Mouse (Mus musculus) intestine, embryonic 14.5 days (tissue): Measurements from ENCODE around the gene Pknox2. TPM values are rescaled to one million over a fixed set of nuclear protein-coding genes. Genes with fewer than 3 reads are reported as not detected.

Source experiments
- ATAC-seq: fragments of 200-750 bp; cut with Nextera tagmentation; replicated peaks from 2 replicates; pipeline ENCODE4 v1.8.0; 2017; ENCODE audit warnings: low read depth, moderate number of reproducible peaks, moderate TSS enrichment, moderate library complexity; ENCODE audit not compliant: low FRiP score, low TSS enrichment
- DNase-seq: peaks from one replicate; pipeline ENCODE4 v3.0.0-alpha.2; 2018; ENCODE audit warnings: low spot score
- H3K27ac ChIP-seq: fragments of 300-500 bp; sonication (generic); 2 replicates; pipeline ENCODE4 v1.5.1; 2014; ENCODE audit warnings: low read depth, mild to moderate bottlenecking, control low read depth
- H3K27me3 ChIP-seq: fragments of 300-500 bp; sonication (generic); replicated peaks from 2 replicates; pipeline ENCODE4 v1.6.1; 2014; ENCODE audit warnings: low read length, control low read depth; ENCODE audit not compliant: control insufficient read depth, insufficient read depth
- H3K36me3 ChIP-seq: fragments of 300-500 bp; sonication (generic); 2 replicates; pipeline ENCODE4 v1.6.1; 2014; ENCODE audit warnings: low read length, control low read depth; ENCODE audit not compliant: control insufficient read depth, insufficient read depth
- H3K4me1 ChIP-seq: fragments of 300-500 bp; sonication (generic); replicated peaks from 2 replicates; pipeline ENCODE4 v1.6.1; 2014; ENCODE audit warnings: low read length, control low read depth, mixed read lengths; ENCODE audit not compliant: control insufficient read depth, insufficient read depth
- H3K4me2 ChIP-seq: fragments of 300-500 bp; sonication (generic); 2 replicates; pipeline ENCODE4 v1.6.1; 2014; ENCODE audit warnings: low read length
- H3K4me3 ChIP-seq: fragments of 300-500 bp; sonication (generic); 2 replicates; pipeline ENCODE4 v1.5.1; 2014; ENCODE audit warnings: low read depth, low read length, control low read depth, mixed read lengths
- H3K9ac ChIP-seq: fragments of 300-500 bp; sonication (generic); 2 replicates; pipeline ENCODE4 v1.6.1; 2014; ENCODE audit warnings: mild to moderate bottlenecking, low read length
- H3K9me3 ChIP-seq: fragments of 300-500 bp; sonication (generic); 2 replicates; pipeline ENCODE4 v1.6.1; 2016; ENCODE audit warnings: low read length, control low read depth; ENCODE audit not compliant: control insufficient read depth
- WGBS: fragments of 180-500 bp; shearing (Covaris S2); extraction: QIAGEN DNeasy Blood & Tissue Kit; methylation state at CpG from one replicate; pipeline ENCODE4 v1.1.7; 2014; 5-methylcytosine and 5-hydroxymethylcytosine counted together
- polyA plus RNA-seq: library from polyadenylated mRNA; unstranded; fragments of >200 nt; fragmentation: Nextera tagmentation; extraction: Ambion mirVana; gene quantifications from 2 replicates; pipeline ENCODE4 v1.2.1, GENCODE M21; 2014

Pknox2 gene
- polyA plus RNA-seq, 1 experiment from 2014 or later, result 8.8 TPM

GRCm38 (mm10) chr9:37001935-37002535, 145.2 kb downstream of the Pknox2 start:
- no peak overlapping the region for H3K9ac ChIP-seq
- no peak overlapping the region for H3K4me2 ChIP-seq
- DNase-seq (no peak), ATAC-seq (no peak)
- no peaks in the 10 kb centered on the region for H3K9me3 ChIP-seq
- WGBS, result 48% methylated on average over 7 of the region's 7 CpGs
- no peak overlapping the region for H3K4me3 ChIP-seq
- no peaks in the 10 kb centered on the region for H3K27me3 ChIP-seq
- H3K27ac ChIP-seq, result no peak overlapping the region
- H3K4me1 ChIP-seq, result 0 out of 2 replicates have a peak, but pooled peaks cover 2% of the 10 kb centered on the region
- H3K36me3 ChIP-seq, result no peaks in the 10 kb centered on the region

DNA sequence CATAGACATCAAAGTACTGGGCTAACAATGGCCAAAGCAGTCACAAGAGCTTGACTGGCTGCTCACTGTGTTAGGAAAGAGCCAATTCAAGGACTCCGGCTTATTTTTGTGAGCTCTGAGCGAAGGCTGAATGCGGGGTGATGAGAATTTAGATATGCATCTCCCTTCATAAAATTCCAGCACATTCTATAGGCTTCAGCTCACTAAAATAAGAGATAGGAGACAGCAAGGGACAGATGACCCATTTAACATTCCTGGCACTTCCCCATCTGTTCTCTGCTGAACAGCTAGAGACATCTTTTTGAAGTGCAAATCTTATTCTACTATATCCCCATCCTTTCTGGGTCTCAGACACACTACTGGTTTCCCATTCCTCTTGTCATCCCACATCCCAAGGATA, 147.8 kb downstream of the Pknox2 start:
- no peaks in the 10 kb centered on the region for H3K9me3 ChIP-seq
- WGBS, result 89% methylated on average over 3 of the region's 3 CpGs
- H3K9ac ChIP-seq, result no peak overlapping the region
- DNase-seq (no peak), ATAC-seq (no peak)
- H3K4me1 ChIP-seq, result no peaks in the 10 kb centered on the region
- H3K4me3 ChIP-seq, result no peak overlapping the region
- H3K36me3 ChIP-seq, result no peaks in the 10 kb centered on the region
- no peak overlapping the region for H3K27ac ChIP-seq
- no peaks in the 10 kb centered on the region for H3K27me3 ChIP-seq
- H3K4me2 ChIP-seq, result no peak overlapping the region

DNA sequence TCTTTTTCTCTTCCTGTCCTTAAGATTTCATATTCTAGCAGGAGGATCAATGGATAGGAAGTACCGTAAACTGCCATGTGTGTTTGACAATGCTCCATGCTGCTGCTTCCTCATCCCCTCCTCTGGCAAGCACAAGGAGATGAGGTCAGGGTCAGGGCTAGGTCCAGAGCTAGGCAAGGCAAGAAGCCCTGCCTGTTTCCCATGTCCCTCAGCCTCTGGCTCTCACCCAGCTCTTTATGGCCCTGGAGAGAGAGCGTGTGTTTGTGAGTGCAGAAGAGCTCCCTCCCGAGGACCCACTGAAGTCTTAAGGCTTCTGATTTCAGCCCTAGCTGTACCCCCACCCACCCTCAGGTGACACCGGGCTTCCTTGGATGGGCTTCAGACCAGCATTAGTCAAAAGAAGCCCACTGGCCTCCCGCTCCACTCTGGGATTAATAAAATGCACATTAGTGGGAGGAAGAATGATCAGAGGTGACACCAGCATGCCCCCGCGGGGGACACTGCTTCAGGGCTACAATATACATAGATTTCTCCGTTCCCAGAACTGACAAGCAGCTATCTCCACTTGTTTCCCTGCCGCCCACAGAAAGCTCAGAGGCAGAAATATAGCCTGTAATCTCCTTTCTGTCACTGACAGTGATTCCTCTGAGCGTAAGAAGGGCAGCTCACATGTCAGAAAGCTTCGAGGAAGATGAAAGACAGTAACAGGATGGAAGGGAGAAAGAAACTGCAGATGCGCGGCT, 156.4 kb downstream of the Pknox2 start:
- WGBS, result 61% methylated on average over 13 of the region's 13 CpGs
- Histone ChIP-seq H3K27me3 (no peaks in the 10 kb centered on the region), H3K4me1 (no peaks in the 10 kb centered on the region; the same call in 1 of the 2 replicates), H3K9me3 (no peaks in the 10 kb centered on the region), H3K9ac (no peak overlapping the region), H3K27ac (no peak overlapping the region), H3K4me3 (no peak overlapping the region), H3K4me2 (no peak overlapping the region), H3K36me3 (no peaks in the 10 kb centered on the region)
- DNase-seq (no peak), ATAC-seq (no peak)

DNA sequence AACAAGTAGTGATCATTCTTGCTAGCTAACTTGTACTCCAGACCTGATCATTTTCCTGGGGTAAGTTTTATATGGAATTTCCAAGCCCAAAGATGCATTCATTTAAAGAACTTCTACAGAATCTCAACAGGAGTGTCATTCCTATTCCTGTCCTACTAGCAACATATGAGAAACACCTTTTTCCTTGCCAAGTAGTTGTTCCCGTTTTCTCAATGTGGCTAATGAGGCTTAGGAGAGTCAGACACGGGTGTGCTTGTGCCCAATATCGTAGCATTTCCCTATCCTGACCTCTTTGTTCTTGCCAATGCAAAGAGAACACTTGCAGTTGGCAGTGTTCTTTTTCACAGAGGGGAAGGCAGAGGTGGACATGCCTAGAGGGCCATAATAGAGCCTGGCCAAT, 157.2 kb downstream of the Pknox2 start:
- Histone ChIP-seq H3K4me3 (no peak overlapping the region), H3K4me2 (no peak overlapping the region), H3K27me3 (no peaks in the 10 kb centered on the region), H3K9ac (no peak overlapping the region), H3K9me3 (no peaks in the 10 kb centered on the region), H3K27ac (no peak overlapping the region), H3K36me3 (no peaks in the 10 kb centered on the region), H3K4me1 (no peaks in the 10 kb centered on the region; the same call in 1 of the 2 replicates)
- DNase-seq (no peak), ATAC-seq (no peak)
- WGBS, result 94% methylated on average over 3 of the region's 3 CpGs

DNA sequence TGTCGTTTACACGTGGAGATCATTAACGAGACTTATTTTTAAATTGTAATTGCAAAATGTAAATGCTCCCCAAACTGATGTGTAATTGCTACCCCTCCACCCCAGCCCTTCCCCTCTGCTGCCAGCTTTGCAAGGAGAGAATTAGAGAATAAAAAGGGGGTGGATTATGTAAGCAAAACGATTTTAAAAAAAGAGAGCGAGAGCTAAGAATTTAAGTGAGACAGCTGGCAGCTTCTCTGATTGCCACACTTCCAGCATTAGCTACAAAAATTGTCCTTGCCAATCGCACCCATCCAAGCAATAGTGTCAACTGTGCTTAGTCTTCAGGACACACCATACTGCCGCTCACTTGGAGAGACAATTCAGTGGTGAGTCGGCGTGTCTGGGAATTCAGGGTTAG, 162.0 kb downstream of the Pknox2 start:
- Histone ChIP-seq H3K4me3 (no peak overlapping the region), H3K27ac (no peak overlapping the region), H3K9ac (no peak overlapping the region), H3K27me3 (no peaks in the 10 kb centered on the region), H3K9me3 (no peaks in the 10 kb centered on the region), H3K36me3 (no peaks in the 10 kb centered on the region), H3K4me1 (no peaks in the 10 kb centered on the region), H3K4me2 (no peak overlapping the region)
- DNase-seq (no peak), ATAC-seq (no peak)
- WGBS, result 83% methylated on average over 9 of the region's 9 CpGs

- peak; percentile 59; the same call in 1 of the 2 replicates for ATAC-seq
- no peak overlapping the region for H3K4me2 ChIP-seq
- no peaks in the 10 kb centered on the region for H3K9me3 ChIP-seq
- 25% methylated on average over 11 of the region's 11 CpGs for WGBS
- no peak overlapping the region for H3K9ac ChIP-seq
- peaks cover 24% of the 10 kb centered on the region for H3K4me1 ChIP-seq
- no peaks in the 10 kb centered on the region for H3K27me3 ChIP-seq
- no peaks in the 10 kb centered on the region for H3K36me3 ChIP-seq
- H3K27ac ChIP-seq, result peak overlapping the region; percentile 16; the same call in 1 of the 2 replicates
- no peak for DNase-seq
- H3K4me3 ChIP-seq, result no peak overlapping the region
Observed at GRCm38 (mm10) chr9:36976596-36977362, 170.4 kb downstream of the Pknox2 start.

DNA sequence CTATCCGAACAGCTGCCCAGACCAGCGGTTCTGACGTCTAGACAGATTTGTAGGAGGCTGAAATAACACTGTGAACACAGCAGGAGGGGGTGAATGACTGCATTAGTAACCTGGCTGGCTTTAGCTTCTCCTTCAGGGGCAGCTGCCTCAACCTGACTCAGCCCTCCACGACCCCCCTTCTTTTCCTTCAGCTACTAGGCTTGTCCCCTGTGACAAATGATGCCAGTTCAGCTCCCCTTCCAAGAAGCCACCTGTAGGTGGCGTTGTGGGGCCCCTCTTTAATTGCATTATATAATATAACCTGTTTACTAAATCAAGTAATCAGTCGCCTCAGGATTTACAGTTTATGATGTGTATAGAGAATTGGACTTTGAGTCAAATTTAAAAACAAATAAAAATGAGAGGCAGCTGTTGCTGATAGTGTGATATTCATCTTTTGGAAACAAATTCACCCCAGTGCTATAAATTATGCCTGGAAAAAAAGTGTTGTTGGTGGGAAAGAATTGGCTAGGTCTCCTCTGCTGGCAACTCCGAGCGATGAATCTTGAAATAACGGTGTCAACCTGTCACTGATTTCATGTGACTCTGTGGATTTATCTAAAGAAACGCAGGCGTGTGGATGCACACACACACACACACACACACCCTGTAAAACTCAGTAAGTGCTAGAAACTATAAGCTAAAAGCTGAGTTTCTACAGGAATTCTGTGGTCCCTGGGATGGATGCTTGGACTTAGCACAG, 173.6 kb downstream of the Pknox2 start:
- WGBS, result 47% methylated on average over 11 of the region's 11 CpGs
- Histone ChIP-seq H3K4me1 (peaks cover 31% of the 10 kb centered on the region), H3K27me3 (no peaks in the 10 kb centered on the region), H3K9ac (no peak overlapping the region), H3K27ac (no peak overlapping the region), H3K9me3 (no peaks in the 10 kb centered on the region), H3K4me3 (no peak overlapping the region), H3K4me2 (no peak overlapping the region), H3K36me3 (no peaks in the 10 kb centered on the region)
- ATAC-seq, result no peak
- no peak for DNase-seq

DNA sequence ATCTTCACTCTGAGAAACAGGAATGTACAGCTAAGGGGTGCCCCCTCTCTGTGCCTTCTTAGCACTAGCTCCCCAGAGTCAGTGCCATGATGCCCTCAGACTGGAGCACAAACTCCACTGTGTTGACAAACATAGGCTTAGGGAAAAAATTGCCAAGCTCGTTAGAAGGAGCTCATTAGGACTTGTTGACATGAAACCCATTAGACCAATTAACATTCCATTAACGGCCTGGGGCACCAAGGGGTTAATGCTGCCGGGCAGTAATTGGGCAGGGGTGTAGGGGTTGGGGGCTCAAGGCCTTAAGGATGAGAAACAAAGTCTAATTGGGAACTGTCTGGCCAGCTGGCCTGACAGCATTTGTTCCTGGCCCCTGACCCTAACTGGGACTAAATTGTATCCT, 175.1 kb downstream of the Pknox2 start:
- Histone ChIP-seq H3K36me3 (0 out of 2 replicates have a peak, but pooled peaks cover 1% of the 10 kb centered on the region), H3K4me3 (no peak overlapping the region), H3K4me1 (peaks cover 25% of the 10 kb centered on the region), H3K27ac (no peak overlapping the region), H3K9me3 (no peaks in the 10 kb centered on the region), H3K9ac (no peak overlapping the region), H3K4me2 (no peak overlapping the region), H3K27me3 (no peaks in the 10 kb centered on the region)
- 42% methylated on average over 3 of the region's 3 CpGs for WGBS
- no peak for ATAC-seq
- DNase-seq, result no peak
